Mouse (Mus musculus): ENCODE data around the gene Pnldc1. TPM values are rescaled to one million over a fixed set of nuclear protein-coding genes. Genes with fewer than 3 reads are reported as not detected.

Pnldc1 gene
- polyA plus RNA-seq, 1 experiment from 2014 or later: 2.8 TPM

DNA sequence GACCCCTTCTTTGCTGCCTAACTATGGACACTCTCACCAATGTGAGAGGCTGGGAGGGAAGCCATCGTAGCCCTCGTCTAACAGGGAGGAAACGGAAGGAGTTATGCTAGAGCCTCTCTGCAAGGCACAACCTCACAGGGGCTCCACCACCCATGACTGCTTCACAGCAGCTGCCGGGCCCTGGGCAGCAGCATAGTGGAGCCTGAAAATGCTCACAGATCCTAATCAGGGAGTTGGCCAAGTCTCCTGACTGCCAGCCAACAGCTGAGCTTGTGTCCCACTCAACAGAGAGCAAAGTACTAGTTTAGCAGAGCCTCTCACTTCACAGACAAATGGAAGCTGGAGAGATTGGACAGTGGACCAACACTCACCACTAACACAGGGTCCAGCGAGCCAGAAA lies 63.6 kb downstream of the Pnldc1 start:
- H3K4me3 ChIP-seq (ENCODE audit: low read depth, low read length): no peak overlapping the region
- DNase-seq (ENCODE audit: low spot score): peak; percentile 78
- H3K27me3 ChIP-seq (replicated peaks; ENCODE audit: control insufficient read depth, insufficient read depth, low read length): no peaks in the 10 kb centered on the region
- WGBS: 63% methylated on average over 5 of the region's 5 CpGs
- no peaks in the 10 kb centered on the region for H3K36me3 ChIP-seq (ENCODE audit: control insufficient read depth, insufficient read depth, low read length)
- H3K4me2 ChIP-seq (ENCODE audit: low read depth, low read length): peak overlapping the region; percentile 1; the same call in 1 of the 2 replicates
- H3K27ac ChIP-seq (replicated peaks; ENCODE audit: low read depth, low read length): peak overlapping the region; percentile 76
- H3K9me3 ChIP-seq (ENCODE audit: control insufficient read depth, low read length): no peaks in the 10 kb centered on the region
- H3K4me1 ChIP-seq (ENCODE audit: control insufficient read depth, insufficient read depth, low read length): peaks cover 24% of the 10 kb centered on the region
- H3K9ac ChIP-seq (ENCODE audit: low read depth, low read length): no peak overlapping the region
- peak; percentile 60 for ATAC-seq (ENCODE audit: low read depth)

DNA sequence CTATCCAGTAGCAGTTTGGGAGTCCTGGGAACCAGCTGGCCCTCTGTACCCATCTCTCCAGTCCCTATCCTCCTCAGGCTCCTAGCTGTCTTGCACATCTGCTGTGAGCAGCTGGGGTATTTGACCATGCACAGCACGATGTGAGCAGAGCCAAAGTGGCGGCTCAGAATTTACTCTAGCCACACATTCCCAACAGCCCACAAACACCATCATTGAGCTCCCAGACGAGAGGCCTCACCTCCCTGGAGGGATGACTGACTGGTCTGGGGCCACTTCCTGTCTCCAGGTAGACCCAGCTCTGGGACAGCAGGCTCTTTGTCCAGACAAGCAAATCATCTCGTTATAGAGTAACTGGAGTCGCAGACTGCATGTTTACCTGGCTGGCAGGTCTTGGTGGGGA lies 64.2 kb downstream of the Pnldc1 start:
- Histone ChIP-seq H3K9me3 (ENCODE audit: control insufficient read depth, low read length) (no peaks in the 10 kb centered on the region), H3K36me3 (ENCODE audit: control insufficient read depth, insufficient read depth, low read length) (no peaks in the 10 kb centered on the region), H3K27ac (replicated peaks; ENCODE audit: low read depth, low read length) (peak overlapping the region; percentile 76), H3K4me2 (ENCODE audit: low read depth, low read length) (peak overlapping the region; percentile 1; the same call in 1 of the 2 replicates), H3K4me3 (ENCODE audit: low read depth, low read length) (no peak overlapping the region), H3K9ac (ENCODE audit: low read depth, low read length) (no peak overlapping the region), H3K4me1 (ENCODE audit: control insufficient read depth, insufficient read depth, low read length) (peaks cover 24% of the 10 kb centered on the region), H3K27me3 (replicated peaks; ENCODE audit: control insufficient read depth, insufficient read depth, low read length) (no peaks in the 10 kb centered on the region)
- 15% methylated on average over 5 of the region's 5 CpGs for WGBS
- ATAC-seq (ENCODE audit: low read depth): peak; percentile 62
- peak; percentile 77 for DNase-seq (ENCODE audit: low spot score)

DNA sequence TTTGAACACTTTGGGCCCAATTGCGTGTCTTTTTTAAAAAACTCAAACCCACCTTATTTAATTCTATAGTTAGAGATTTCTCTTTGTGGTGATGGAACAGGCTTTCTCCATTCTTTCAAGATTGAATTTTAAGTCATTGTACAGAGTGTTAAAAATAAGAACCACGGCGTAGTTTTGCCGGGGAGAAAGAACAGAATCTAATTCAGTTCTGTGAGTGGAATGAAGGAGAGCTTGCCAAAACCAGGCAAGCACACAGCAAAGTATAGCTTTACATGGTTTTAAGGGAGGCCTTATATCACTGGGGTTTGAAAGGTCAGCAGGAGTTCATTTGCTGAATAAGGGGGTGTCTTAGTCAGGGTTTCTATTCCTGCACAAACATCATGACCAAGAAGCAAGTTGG lies 65.5 kb downstream of the Pnldc1 start:
- 48% methylated on average over 4 of the region's 4 CpGs for WGBS
- DNase-seq (ENCODE audit: low spot score) (peak; percentile 82), ATAC-seq (ENCODE audit: low read depth) (peak; percentile 69)
- no peak overlapping the region for H3K4me3 ChIP-seq (ENCODE audit: low read depth, low read length)
- peak overlapping the region; percentile 15; the same call in 1 of the 2 replicates for H3K4me2 ChIP-seq (ENCODE audit: low read depth, low read length)
- no peak overlapping the region for H3K9ac ChIP-seq (ENCODE audit: low read depth, low read length)
- peak overlapping the region; percentile 81 for H3K27ac ChIP-seq (replicated peaks; ENCODE audit: low read depth, low read length)
- no peaks in the 10 kb centered on the region for H3K9me3 ChIP-seq (ENCODE audit: control insufficient read depth, low read length)
- H3K36me3 ChIP-seq (ENCODE audit: control insufficient read depth, insufficient read depth, low read length): no peaks in the 10 kb centered on the region
- no peaks in the 10 kb centered on the region for H3K27me3 ChIP-seq (replicated peaks; ENCODE audit: control insufficient read depth, insufficient read depth, low read length)
- peaks cover 34% of the 10 kb centered on the region for H3K4me1 ChIP-seq (ENCODE audit: control insufficient read depth, insufficient read depth, low read length)

DNA sequence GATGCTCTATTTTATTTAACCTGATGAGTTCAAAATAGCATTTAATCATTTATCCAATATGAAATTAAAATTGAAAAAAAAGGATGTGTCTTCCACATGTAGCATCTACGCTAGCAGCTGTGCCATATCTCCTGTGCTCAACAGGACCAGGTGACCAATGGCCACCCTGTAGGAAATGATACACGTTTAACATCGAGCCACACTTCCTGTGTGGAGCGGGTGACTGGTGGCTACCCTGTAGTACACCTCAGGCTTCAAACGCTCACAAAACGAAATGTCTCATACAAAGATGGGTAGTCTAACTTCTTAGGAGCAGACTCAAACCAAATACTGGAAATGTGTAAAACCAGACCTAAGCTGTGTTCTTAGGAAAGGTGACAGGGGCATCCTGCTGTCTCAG lies 66.2 kb downstream of the Pnldc1 start:
- H3K4me1 ChIP-seq (ENCODE audit: control insufficient read depth, insufficient read depth, low read length): peaks cover 38% of the 10 kb centered on the region
- H3K36me3 ChIP-seq (ENCODE audit: control insufficient read depth, insufficient read depth, low read length): no peaks in the 10 kb centered on the region
- H3K4me2 ChIP-seq (ENCODE audit: low read depth, low read length): peak overlapping the region; percentile 15; the same call in 1 of the 2 replicates
- no peak for ATAC-seq (ENCODE audit: low read depth)
- DNase-seq (ENCODE audit: low spot score): no peak
- no peaks in the 10 kb centered on the region for H3K9me3 ChIP-seq (ENCODE audit: control insufficient read depth, low read length)
- peak overlapping the region; percentile 81 for H3K27ac ChIP-seq (replicated peaks; ENCODE audit: low read depth, low read length)
- H3K27me3 ChIP-seq (replicated peaks; ENCODE audit: control insufficient read depth, insufficient read depth, low read length): no peaks in the 10 kb centered on the region
- no peak overlapping the region for H3K9ac ChIP-seq (ENCODE audit: low read depth, low read length)
- WGBS: 62% methylated on average over 6 of the region's 6 CpGs
- no peak overlapping the region for H3K4me3 ChIP-seq (ENCODE audit: low read depth, low read length)

DNA sequence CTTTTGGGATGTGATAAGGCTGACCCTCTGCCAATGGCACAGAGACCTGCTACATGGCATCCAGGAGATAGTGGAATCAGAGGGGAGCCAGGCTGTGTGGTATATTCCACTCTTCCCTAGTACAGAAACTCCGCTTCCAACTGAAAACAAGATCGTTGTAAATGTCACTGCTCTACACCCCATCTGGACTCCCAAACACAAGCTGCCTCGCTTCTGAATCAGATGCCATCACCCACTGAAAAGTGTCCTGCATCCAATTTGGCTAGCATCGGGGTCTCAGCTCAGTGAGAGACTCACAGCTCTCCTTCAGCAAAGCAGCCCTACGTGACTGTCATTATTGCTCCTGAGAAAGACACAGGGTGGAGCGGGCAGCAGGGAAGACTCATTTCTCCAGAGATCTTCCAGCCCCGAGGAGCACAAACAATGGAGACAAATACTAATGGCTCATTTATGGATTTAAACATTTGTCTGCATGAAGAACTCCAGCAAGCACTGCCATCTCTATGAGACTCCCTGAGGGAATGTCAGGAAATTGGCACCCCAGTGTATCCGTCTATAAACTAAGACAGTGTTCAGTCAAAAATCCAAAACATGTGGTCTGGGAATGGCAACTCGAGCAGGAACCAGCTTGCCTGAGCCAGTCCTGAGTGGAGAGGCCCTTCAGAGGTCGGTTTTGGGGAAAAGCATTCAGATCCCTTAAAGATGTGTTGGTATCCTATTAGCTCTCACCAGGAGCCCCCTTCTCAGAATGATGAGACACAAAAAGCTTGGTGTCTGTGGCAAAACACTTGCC lies 70.4 kb downstream of the Pnldc1 start:
- WGBS: 46% methylated on average over 10 of the region's 10 CpGs
- DNase-seq (ENCODE audit: low spot score) (peak; percentile 31), ATAC-seq (ENCODE audit: low read depth) (no peak)
- Histone ChIP-seq H3K36me3 (ENCODE audit: control insufficient read depth, insufficient read depth, low read length) (no peaks in the 10 kb centered on the region), H3K4me3 (ENCODE audit: low read depth, low read length) (no peak overlapping the region), H3K9me3 (ENCODE audit: control insufficient read depth, low read length) (no peaks in the 10 kb centered on the region), H3K9ac (ENCODE audit: low read depth, low read length) (0 out of 2 replicates have a peak overlapping the region, but pooled peaks have one; percentile 11), H3K4me1 (ENCODE audit: control insufficient read depth, insufficient read depth, low read length) (peaks cover 21% of the 10 kb centered on the region), H3K27me3 (replicated peaks; ENCODE audit: control insufficient read depth, insufficient read depth, low read length) (no peaks in the 10 kb centered on the region), H3K27ac (replicated peaks; ENCODE audit: low read depth, low read length) (peak overlapping the region; percentile 15; the same call in 1 of the 2 replicates), H3K4me2 (ENCODE audit: low read depth, low read length) (no peak overlapping the region)

Small RNA genes lying within 50 kb of the gene (microRNA-seq; reads per million reads assigned to microRNA genes)
- not detected for gene Gm24085 (ENCODE audit: borderline number of aligned reads)

Other genes with a start within 250 kb of the Pnldc1 start
- gene Slc22a1, start 234.4 kb downstream of the Pnldc1 start, polyA plus RNA-seq (2014; fragmentation: Nextera tagmentation; extraction: Ambion mirVana): 0.31 and 0.38 TPM in 2 replicates
- 66.0 and 67.5 TPM in 2 replicates for gene Igf2r, start 140.6 kb downstream of the Pnldc1 start, polyA plus RNA-seq (2014; fragmentation: Nextera tagmentation; extraction: Ambion mirVana)
- gene Mas1, start 42.1 kb downstream of the Pnldc1 start, polyA plus RNA-seq (2014; fragmentation: Nextera tagmentation; extraction: Ambion mirVana): 0.99 and 2.1 TPM in 2 replicates
- gene Mrgprh, start 34.2 kb downstream of the Pnldc1 start, polyA plus RNA-seq (2014; fragmentation: Nextera tagmentation; extraction: Ambion mirVana): 0.10 and 0.14 TPM in 2 replicates
- gene Tcp1, start 5.5 kb upstream of the Pnldc1 start, polyA plus RNA-seq (2014; fragmentation: Nextera tagmentation; extraction: Ambion mirVana): 408 and 423 TPM in 2 replicates
- 118 and 123 TPM in 2 replicates for gene Mrpl18, start 6.1 kb upstream of the Pnldc1 start, polyA plus RNA-seq (2014; fragmentation: Nextera tagmentation; extraction: Ambion mirVana)
- 0.80 and 0.88 TPM in 2 replicates for gene Acat3, start 30.4 kb upstream of the Pnldc1 start, polyA plus RNA-seq (2014; fragmentation: Nextera tagmentation; extraction: Ambion mirVana)
- 85.8 and 98.2 TPM in 2 replicates for gene Acat2, start 50.5 kb upstream of the Pnldc1 start, polyA plus RNA-seq (2014; fragmentation: Nextera tagmentation; extraction: Ambion mirVana)
- 118 and 121 TPM in 2 replicates for gene Wtap, start 83.9 kb upstream of the Pnldc1 start, polyA plus RNA-seq (2014; fragmentation: Nextera tagmentation; extraction: Ambion mirVana)
- gene Sod2, start 96.6 kb upstream of the Pnldc1 start, polyA plus RNA-seq (2014; fragmentation: Nextera tagmentation; extraction: Ambion mirVana): 117 and 136 TPM in 2 replicates
- gene Gpr31b, start 142.1 kb upstream of the Pnldc1 start, polyA plus RNA-seq (2014; fragmentation: Nextera tagmentation; extraction: Ambion mirVana): not detected in 2 replicates
- gene Tcp10b, start 150.9 kb upstream of the Pnldc1 start, polyA plus RNA-seq (2014; fragmentation: Nextera tagmentation; extraction: Ambion mirVana): 0.39 TPM in 1 of 2 replicates, not detected in the other
- 0.08 TPM in 1 of 2 replicates, not detected in the other for gene Unc93a, start 221.6 kb upstream of the Pnldc1 start, polyA plus RNA-seq (2014; fragmentation: Nextera tagmentation; extraction: Ambion mirVana)